Mouse (Mus musculus) olfactory bulb, adult 2 months (tissue): ENCODE data around the gene Gatad2a.

ENCODE experiments used
- CTCF ChIP-seq: fragments of 200-500 bp; IDR thresholded peaks from 2 replicates; pipeline ENCODE4 v1.5.1; 2012; ENCODE audit warnings: low read depth, mild to moderate bottlenecking, low read length, moderate library complexity; ENCODE audit not compliant: insufficient read depth
- POLR2A ChIP-seq: fragments of 200-500 bp; IDR thresholded peaks from 2 replicates; pipeline ENCODE4 v1.6.1; 2012; ENCODE audit warnings: mild to moderate bottlenecking, low read depth, low read length, moderate library complexity; ENCODE audit not compliant: insufficient read depth

- TF ChIP-seq CTCF (no peak), POLR2A (no peak)
Measured at GRCm38 (mm10) chr8:69923986-69924385, 72.2 kb downstream of the Gatad2a start.
